Mouse (Mus musculus): ENCODE results near the gene Mta2.

The Mta2 gene

GRCm38 (mm10) chr19:8928689-8929223 lies 12.9 kb upstream of the Mta2 start:
- ATAC-seq (ENCODE audit: insufficient number of reproducible peaks, low FRiP score, low TSS enrichment): no peak; the same call in 1 of the 2 replicates

DNA sequence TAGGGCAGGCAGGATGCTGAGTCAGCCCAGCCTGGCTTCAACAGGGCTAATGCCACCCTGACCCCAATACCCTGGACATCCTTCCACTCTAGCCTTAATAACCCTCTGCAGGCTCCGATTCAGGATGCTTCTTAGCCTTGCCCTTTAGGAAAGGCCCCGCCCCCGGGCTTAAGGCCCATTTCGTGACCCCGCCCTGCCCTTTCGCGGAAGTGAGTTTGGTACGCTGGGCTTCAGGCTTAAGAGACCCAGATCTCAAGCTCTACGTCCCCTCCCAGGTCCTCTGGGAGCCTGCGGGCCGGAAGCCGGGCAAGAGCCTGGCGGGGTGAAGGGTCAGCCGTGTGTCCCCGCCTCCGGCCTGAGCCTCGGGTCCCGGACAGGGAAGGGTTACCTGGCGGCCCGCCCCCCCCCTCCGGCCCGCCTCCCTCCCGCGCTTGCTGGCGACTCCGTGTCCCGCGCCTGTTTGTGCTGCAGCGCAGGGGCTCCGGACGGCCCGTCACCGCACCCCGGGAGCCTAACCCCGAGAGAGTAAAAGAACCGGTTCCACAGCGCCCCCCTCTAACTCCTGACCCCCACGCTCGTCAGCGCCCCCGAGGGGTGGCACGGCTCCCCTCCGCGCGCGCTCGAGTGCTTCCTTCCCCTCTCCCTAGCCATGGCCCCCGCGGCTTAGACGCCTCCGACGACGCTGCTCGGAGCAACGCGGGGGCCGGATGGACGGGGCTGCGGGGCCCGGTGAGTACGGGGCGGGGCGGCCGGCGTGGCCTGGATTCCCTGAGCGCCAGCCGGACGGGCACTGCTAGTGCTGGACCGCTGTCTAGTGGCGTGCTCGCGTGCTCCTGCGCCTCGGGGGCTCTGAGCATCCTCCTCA lies 12.2 kb upstream of the Mta2 start, which contains the start of the genes Rom1 and Eml3:
Gene Rom1, minus strand, starts transcription at position 133 of the 865 bp plus-strand sequence.
Gene Eml3, plus strand, starts transcription at position 329 of the 865 bp plus-strand sequence.
- ATAC-seq (ENCODE audit: insufficient number of reproducible peaks, low FRiP score, low TSS enrichment): peak; percentile 60

- ATAC-seq (ENCODE audit: insufficient number of reproducible peaks, low FRiP score, low TSS enrichment): no peak
Observed at GRCm38 (mm10) chr19:8930117-8930516, 11.6 kb upstream of the Mta2 start.

DNA sequence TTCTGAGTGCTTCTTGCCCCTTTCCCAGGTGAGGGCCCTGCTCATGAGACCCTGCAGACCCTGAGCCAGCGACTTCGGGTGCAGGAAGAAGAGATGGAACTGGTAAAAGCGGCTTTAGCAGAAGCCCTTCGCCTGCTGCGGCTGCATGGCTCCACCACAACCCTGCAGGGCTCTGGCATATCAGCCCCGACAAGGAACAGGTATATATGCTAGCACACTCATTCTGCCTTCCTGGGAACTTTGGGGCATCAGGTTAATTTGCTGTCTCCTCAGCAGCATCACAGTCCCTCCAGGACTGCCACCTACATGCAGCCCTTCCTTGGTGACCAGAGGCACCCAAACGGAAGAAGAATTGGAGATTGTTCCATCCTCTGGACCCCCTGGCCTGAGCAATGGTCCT lies 10.9 kb upstream of the Mta2 start:
- ATAC-seq (ENCODE audit: insufficient number of reproducible peaks, low FRiP score, low TSS enrichment): no peak

GRCm38 (mm10) chr19:8936736-8937135 lies 4.9 kb upstream of the Mta2 start:
- ATAC-seq (ENCODE audit: insufficient number of reproducible peaks, low FRiP score, low TSS enrichment): no peak

GRCm38 (mm10) chr19:8940526-8941133 lies 1.0 kb upstream of the Mta2 start:
- ATAC-seq (ENCODE audit: insufficient number of reproducible peaks, low FRiP score, low TSS enrichment): no peak

DNA sequence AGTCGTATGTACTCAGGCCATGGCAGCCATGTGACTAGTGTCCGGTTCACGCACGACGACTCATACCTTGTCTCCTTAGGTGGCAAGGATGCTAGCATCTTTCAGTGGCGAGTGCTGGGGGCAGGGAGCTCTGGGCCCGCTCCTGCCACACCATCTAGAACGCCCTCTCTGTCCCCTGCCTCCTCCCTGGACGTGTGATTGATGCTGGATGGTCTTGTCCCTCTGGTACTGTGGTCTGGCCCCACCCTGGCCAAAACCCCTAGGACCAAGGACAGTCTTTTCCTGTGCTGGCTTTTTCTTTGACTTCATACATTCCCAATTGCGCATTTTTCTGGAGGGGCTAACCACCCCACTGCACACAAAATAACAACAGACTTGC lies 550 bp upstream of the Mta2 start:
- ATAC-seq (ENCODE audit: insufficient number of reproducible peaks, low FRiP score, low TSS enrichment): no peak

- peak; percentile 37; the same call in 1 of the 2 replicates for ATAC-seq (ENCODE audit: insufficient number of reproducible peaks, low FRiP score, low TSS enrichment)
Observed at GRCm38 (mm10) chr19:8942276-8942964, 745 bp downstream of the Mta2 start.

- no peak for ATAC-seq (ENCODE audit: insufficient number of reproducible peaks, low FRiP score, low TSS enrichment)
Observed at GRCm38 (mm10) chr19:8943047-8943446, 1.4 kb downstream of the Mta2 start.

DNA sequence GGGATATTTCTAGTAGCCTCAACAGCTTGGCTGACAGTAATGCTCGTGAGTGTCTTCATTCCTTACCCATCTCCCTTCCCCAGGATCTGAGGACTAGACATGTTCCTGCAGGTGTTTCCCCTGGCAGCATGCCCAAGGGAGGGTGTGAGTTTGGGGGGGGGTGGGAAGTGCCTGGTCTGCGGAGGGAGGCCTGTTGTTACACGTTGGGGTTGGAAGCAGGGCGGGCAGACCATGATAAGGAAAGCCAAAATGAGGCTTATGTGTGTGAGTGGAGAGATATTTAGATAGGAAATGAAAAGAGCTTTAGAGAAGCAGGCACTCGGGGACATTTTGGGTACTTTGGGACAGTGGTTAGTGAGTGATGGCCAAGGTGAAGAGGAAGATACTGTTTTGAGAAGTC lies 2.4 kb downstream of the Mta2 start:
- no peak for ATAC-seq (ENCODE audit: insufficient number of reproducible peaks, low FRiP score, low TSS enrichment)

GRCm38 (mm10) chr19:8944750-8945149 lies 3.1 kb downstream of the Mta2 start:
- no peak for ATAC-seq (ENCODE audit: insufficient number of reproducible peaks, low FRiP score, low TSS enrichment)

DNA sequence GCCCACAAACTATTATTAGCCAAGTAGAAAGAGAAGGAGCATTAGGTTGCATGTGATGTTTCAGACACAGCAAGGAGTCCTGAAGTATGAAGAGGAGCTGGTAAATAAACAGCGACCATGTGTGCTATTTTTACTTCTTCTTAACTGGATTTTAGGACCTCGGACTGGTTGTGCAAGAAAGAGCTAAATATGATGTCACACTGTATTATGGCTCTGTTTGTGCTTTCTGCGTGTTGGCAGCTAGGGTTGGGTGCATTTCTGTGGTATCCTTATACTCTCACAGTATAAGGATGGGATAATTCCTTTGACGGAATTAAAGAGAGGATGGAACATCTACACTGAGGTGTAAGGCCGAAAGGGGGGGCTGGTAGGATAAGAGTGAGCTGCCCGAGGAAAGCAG lies 3.6 kb downstream of the Mta2 start:
- no peak for ATAC-seq (ENCODE audit: insufficient number of reproducible peaks, low FRiP score, low TSS enrichment)

GRCm38 (mm10) chr19:8946929-8947328 lies 5.3 kb downstream of the Mta2 start:
- no peak for ATAC-seq (ENCODE audit: insufficient number of reproducible peaks, low FRiP score, low TSS enrichment)

- no peak for ATAC-seq (ENCODE audit: insufficient number of reproducible peaks, low FRiP score, low TSS enrichment)
Observed at GRCm38 (mm10) chr19:8950190-8950589, 8.5 kb downstream of the Mta2 start.

- no peak for ATAC-seq (ENCODE audit: insufficient number of reproducible peaks, low FRiP score, low TSS enrichment)
Observed at GRCm38 (mm10) chr19:8952241-8952640, 10.6 kb downstream of the Mta2 start.

- ATAC-seq (ENCODE audit: insufficient number of reproducible peaks, low FRiP score, low TSS enrichment): peak; percentile 89
Observed at GRCm38 (mm10) chr19:8953135-8954039, 11.7 kb downstream of the Mta2 start, which contains the start of gene Tut1. Gene Tut1 (plus strand): TSS chr19:8953847.

GRCm38 (mm10) chr19:8954171-8954570 lies 12.5 kb downstream of the Mta2 start:
- no peak for ATAC-seq (ENCODE audit: insufficient number of reproducible peaks, low FRiP score, low TSS enrichment)

GRCm38 (mm10) chr19:8962256-8962655 lies 20.6 kb downstream of the Mta2 start:
- ATAC-seq (ENCODE audit: insufficient number of reproducible peaks, low FRiP score, low TSS enrichment): no peak

DNA sequence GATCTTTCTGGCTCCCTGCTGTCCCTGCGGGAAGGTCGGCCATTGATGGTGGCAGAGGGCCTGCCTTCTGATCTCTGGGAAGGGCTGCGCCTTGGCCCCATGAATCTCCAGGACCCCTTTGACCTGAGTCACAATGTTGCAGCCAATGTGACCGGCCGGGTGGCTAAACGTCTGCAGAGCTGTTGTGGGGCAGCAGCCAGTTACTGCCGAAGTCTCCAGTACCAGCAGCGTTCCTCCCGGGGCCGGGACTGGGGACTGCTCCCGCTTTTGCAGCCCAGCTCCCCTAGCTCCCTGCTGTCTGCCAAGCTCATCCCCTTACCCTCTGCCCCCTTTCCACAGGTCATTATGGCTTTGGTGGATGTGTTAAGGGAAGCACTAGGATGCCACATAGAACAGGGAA lies 23.4 kb downstream of the Mta2 start:
- no peak for ATAC-seq (ENCODE audit: insufficient number of reproducible peaks, low FRiP score, low TSS enrichment)

- ATAC-seq (ENCODE audit: insufficient number of reproducible peaks, low FRiP score, low TSS enrichment): no peak
Observed at GRCm38 (mm10) chr19:8965771-8966170, 24.1 kb downstream of the Mta2 start.

Measured in cerebellum, adult (tissue).